Mouse (Mus musculus) testis, adult 2 months (tissue): ENCODE results near the gene Sema4d.

Source experiments
- CTCF ChIP-seq: fragments of 200-500 bp; IDR thresholded peaks from 2 replicates; pipeline ENCODE4 v1.5.1; 2012; ENCODE audit warnings: low read depth, mild to moderate bottlenecking, inconsistent platforms, low read length, moderate library complexity; ENCODE audit not compliant: control insufficient read depth, insufficient read depth, insufficient replicate concordance
- POLR2A ChIP-seq: fragments of 200-500 bp; IDR thresholded peaks from 2 replicates; pipeline ENCODE4 v1.6.1; 2012; ENCODE audit warnings: low read depth, mild to moderate bottlenecking, inconsistent platforms, low read length, moderate library complexity; ENCODE audit not compliant: control insufficient read depth

DNA sequence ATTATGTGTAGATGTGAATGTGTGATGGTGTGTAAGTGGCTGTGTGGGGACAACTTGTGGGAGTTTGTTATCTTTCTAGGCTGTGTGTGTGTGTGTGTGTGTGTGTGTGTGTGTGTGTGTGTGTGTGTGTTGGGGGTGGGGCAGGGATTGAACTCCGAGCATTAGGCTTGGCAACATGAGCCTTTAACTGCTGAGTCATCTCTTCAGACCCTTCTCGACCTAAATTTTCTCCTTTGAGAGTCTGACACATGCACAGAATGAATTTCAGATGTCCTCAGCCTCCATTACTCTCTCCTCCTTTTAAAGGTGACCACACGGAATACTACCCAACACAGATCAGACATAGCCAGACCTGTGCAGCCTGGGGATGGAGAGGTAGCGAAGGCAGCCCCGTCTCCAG lies 70.4 kb downstream of the Sema4d start:
- no peak for TF ChIP-seq POLR2A
- no peak for TF ChIP-seq CTCF
